ENCODE assay signal across 26 mouse cellular contexts in the genomic region with DNA sequence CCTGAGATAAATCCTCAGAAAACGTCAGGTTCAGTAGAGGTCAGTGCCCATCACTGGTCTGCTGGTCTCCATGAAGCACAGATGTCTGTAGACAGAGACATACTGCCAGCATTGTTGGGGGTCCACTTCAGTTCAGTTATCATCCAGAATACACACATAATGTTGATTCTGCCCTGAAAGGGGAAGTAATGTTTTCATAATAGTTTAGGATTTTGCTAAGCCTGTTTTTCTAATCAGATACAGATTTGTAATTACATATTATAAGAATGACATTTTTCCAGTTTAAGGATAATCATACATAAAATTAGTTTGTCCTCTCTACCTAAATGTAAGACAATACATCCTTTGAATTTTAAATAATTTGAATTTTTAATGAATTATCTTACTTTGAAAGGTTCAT.
"Had no signal": no experiment of that assay in that cellular context is flagged by ENCODE, and none has a peak within 500 bp of the region (broad histone marks: within the 10 kb centered on the region; RNA-seq: fewer than 3 reads in every experiment).

No protein-coding gene starts in this region.

- DNase-seq: cerebellum, adult 8-10 months; cerebellum, adult 9-10 months; cerebellum, adult 9-11 months; cerebellum, postnatal 14 days; cerebellum, postnatal 36 days; embryo, embryonic 11 days; forebrain, postnatal 0 days; gastrocnemius, adult 2 months; gastrocnemius, postnatal 10 days; gastrocnemius, postnatal 14 days; gastrocnemius, postnatal 25 days; gastrocnemius, postnatal 36 days; heart, adult 11 months; heart, adult 2 months had no signal

- H3K4me3 ChIP-seq: embryonic facial prominence, embryonic 10.5 days; embryonic facial prominence, embryonic 12.5 days; embryonic facial prominence, embryonic 13.5 days; embryonic facial prominence, embryonic 15.5 days; erythroblast, embryonic 14.5 days; forebrain, embryonic 10.5 days; forebrain, embryonic 12.5 days; forebrain, embryonic 13.5 days; forebrain, embryonic 15.5 days; gastrocnemius, adult 2 months; heart, adult 2 months; heart, embryonic 10.5 days had no signal

- H3K9me3 ChIP-seq: embryonic facial prominence, embryonic 10.5 days; embryonic facial prominence, embryonic 12.5 days; embryonic facial prominence, embryonic 13.5 days; embryonic facial prominence, embryonic 15.5 days; forebrain, embryonic 10.5 days; forebrain, embryonic 12.5 days; forebrain, embryonic 13.5 days; forebrain, embryonic 15.5 days; heart, embryonic 10.5 days had no signal

- ATAC-seq: forebrain, embryonic 13.5 days; forebrain, embryonic 14.5 days; forebrain, embryonic 15.5 days; forebrain, embryonic 16.5 days; forebrain, postnatal 0 days had no signal

- H3K27me3 ChIP-seq: embryonic facial prominence, embryonic 12.5 days; embryonic facial prominence, embryonic 13.5 days; embryonic facial prominence, embryonic 15.5 days; forebrain, embryonic 12.5 days; forebrain, embryonic 13.5 days; forebrain, embryonic 15.5 days had no signal

- H3K27ac ChIP-seq: embryonic facial prominence, embryonic 10.5 days; embryonic facial prominence, embryonic 12.5 days; embryonic facial prominence, embryonic 13.5 days; embryonic facial prominence, embryonic 15.5 days; forebrain, embryonic 10.5 days; forebrain, embryonic 12.5 days; forebrain, embryonic 13.5 days; forebrain, embryonic 15.5 days; gastrocnemius, adult 2 months; heart, adult 2 months; heart, embryonic 10.5 days had no signal

- H3K4me1 ChIP-seq: embryonic facial prominence, embryonic 10.5 days; embryonic facial prominence, embryonic 12.5 days; embryonic facial prominence, embryonic 13.5 days; embryonic facial prominence, embryonic 15.5 days; forebrain, embryonic 10.5 days; forebrain, embryonic 12.5 days; forebrain, embryonic 13.5 days; forebrain, embryonic 15.5 days; heart, embryonic 10.5 days had no signal

- H3K4me2 ChIP-seq: embryonic facial prominence, embryonic 12.5 days; embryonic facial prominence, embryonic 13.5 days; embryonic facial prominence, embryonic 15.5 days; forebrain, embryonic 12.5 days; forebrain, embryonic 13.5 days; forebrain, embryonic 15.5 days had no signal

- H3K9ac ChIP-seq: embryonic facial prominence, embryonic 12.5 days; embryonic facial prominence, embryonic 13.5 days; embryonic facial prominence, embryonic 15.5 days; forebrain, embryonic 12.5 days; forebrain, embryonic 13.5 days; forebrain, embryonic 15.5 days; forebrain, postnatal 0 days had no signal
